Mouse (Mus musculus): ENCODE data around the gene Hrh1.

GRCm38 (mm10) chr6:114398626-114399025 is 890 bp downstream of the Hrh1 start:
- TF ChIP-seq CTCF (IDR thresholded peaks at IDR 0.05; ENCODE audit: control insufficient read depth, insufficient read depth, insufficient replicate concordance, low read depth, low read length) (no peak), POLR2A (IDR thresholded peaks at IDR 0.05; ENCODE audit: control insufficient read depth, low read depth, low read length) (no peak)
